Mouse (Mus musculus) forebrain, embryonic 16.5 days (tissue): ENCODE data around the gene Cyba. TPM values are rescaled to one million over a fixed set of nuclear protein-coding genes. Genes with fewer than 3 reads are reported as not detected.

ENCODE experiments used
- ATAC-seq: fragments of 200-750 bp; cut with Nextera tagmentation; 2 replicates; pipeline ENCODE4 v1.8.0; 2017; ENCODE audit warnings: mild to moderate bottlenecking, moderate library complexity
- H3K27ac ChIP-seq: fragments of 300-500 bp; sonication (generic); 2 replicates; pipeline ENCODE4 v1.5.1; 2014; ENCODE audit warnings: low read length, control low read depth
- H3K27me3 ChIP-seq: fragments of 300-500 bp; sonication (generic); replicated peaks from 2 replicates; pipeline ENCODE4 v1.6.1; 2014; ENCODE audit warnings: low read length; ENCODE audit not compliant: control insufficient read depth, insufficient read depth
- H3K36me3 ChIP-seq: fragments of 300-500 bp; sonication (generic); 2 replicates; pipeline ENCODE4 v1.6.1; 2014; ENCODE audit not compliant: control insufficient read depth, insufficient read depth
- H3K4me1 ChIP-seq: fragments of 300-500 bp; sonication (generic); replicated peaks from 2 replicates; pipeline ENCODE4 v1.6.1; 2014; ENCODE audit warnings: low read length; ENCODE audit not compliant: control insufficient read depth, insufficient read depth
- H3K4me2 ChIP-seq: fragments of 300-500 bp; sonication (generic); 2 replicates; pipeline ENCODE4 v1.6.1; 2014; ENCODE audit warnings: mild to moderate bottlenecking, low read length, control low read depth
- H3K4me3 ChIP-seq: fragments of 300-500 bp; sonication (generic); replicated peaks from 2 replicates; pipeline ENCODE4 v1.5.1; 2014; ENCODE audit warnings: mild to moderate bottlenecking, low read length, control low read depth
- H3K9ac ChIP-seq: fragments of 300-500 bp; sonication (generic); replicated peaks from 2 replicates; pipeline ENCODE4 v1.6.1; 2014; ENCODE audit warnings: low read depth, low read length, control low read depth
- H3K9me3 ChIP-seq: fragments of 300-500 bp; sonication (generic); 2 replicates; pipeline ENCODE4 v1.6.1; 2016; ENCODE audit warnings: low read length; ENCODE audit not compliant: control insufficient read depth
- WGBS: fragments of 180-500 bp; shearing (Covaris S2); extraction: QIAGEN DNeasy Blood & Tissue Kit; methylation state at CpG from one replicate; pipeline ENCODE4 v1.1.7; 2014; 5-methylcytosine and 5-hydroxymethylcytosine counted together
- polyA plus RNA-seq: library from polyadenylated mRNA; unstranded; fragments of >200 nt; fragmentation: Nextera tagmentation; extraction: Ambion mirVana; gene quantifications from 2 replicates; pipeline ENCODE4 v1.2.1, GENCODE M21; 2015

The Cyba gene
- polyA plus RNA-seq, 1 experiment from 2014 or later: 25.1 TPM

DNA sequence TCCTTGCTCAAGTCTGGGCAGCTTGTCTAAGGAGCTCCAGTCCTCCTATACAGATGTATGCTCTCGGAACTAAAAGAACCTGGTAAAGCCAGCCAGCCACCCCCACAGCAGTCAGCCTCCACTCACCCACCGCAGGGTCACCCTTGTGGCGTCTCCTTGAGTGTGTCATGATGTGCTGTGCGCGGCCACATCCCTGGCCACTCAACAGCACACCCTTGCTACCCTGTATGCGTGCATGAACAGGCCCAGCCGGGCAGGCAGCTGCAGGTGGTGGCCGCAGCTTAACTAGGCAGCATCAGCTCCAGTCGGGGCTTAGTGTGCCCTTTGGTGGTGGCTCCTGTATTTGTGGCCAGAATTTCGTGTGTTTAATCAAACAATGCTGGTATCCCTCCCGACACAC lies 24.4 kb upstream of the Cyba start:
- H3K9me3 ChIP-seq: no peaks in the 10 kb centered on the region
- H3K4me1 ChIP-seq: peaks cover 7% of the 10 kb centered on the region
- H3K4me3 ChIP-seq: no peak overlapping the region
- H3K4me2 ChIP-seq: no peak overlapping the region
- H3K36me3 ChIP-seq: no peaks in the 10 kb centered on the region
- H3K27me3 ChIP-seq: peaks cover 42% of the 10 kb centered on the region
- H3K9ac ChIP-seq: no peak overlapping the region
- no peak for ATAC-seq
- 76% methylated on average over 11 of the region's 11 CpGs for WGBS
- no peak overlapping the region for H3K27ac ChIP-seq

DNA sequence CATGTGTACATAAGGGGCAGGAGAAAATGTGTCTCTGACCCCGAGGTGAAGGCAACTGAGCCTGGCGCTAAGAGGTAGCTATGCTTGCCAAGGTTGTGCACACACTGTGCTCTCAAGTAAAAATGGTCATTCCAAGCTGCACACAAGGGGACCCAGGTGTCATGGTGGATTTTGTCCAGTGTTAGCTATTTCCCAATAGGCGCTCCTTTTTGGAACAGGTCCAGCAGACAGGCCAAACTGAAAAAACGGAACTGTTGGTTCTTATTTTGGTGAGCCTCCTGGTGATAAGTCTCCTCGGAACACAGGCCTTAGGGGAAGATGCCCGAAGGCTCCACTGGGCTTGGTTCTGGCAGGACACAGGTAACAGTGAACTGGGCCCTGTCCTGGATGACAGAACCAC lies 21.7 kb upstream of the Cyba start:
- no peak overlapping the region for H3K27ac ChIP-seq
- 82% methylated on average over 6 of the region's 6 CpGs for WGBS
- H3K9ac ChIP-seq: no peak overlapping the region

DNA sequence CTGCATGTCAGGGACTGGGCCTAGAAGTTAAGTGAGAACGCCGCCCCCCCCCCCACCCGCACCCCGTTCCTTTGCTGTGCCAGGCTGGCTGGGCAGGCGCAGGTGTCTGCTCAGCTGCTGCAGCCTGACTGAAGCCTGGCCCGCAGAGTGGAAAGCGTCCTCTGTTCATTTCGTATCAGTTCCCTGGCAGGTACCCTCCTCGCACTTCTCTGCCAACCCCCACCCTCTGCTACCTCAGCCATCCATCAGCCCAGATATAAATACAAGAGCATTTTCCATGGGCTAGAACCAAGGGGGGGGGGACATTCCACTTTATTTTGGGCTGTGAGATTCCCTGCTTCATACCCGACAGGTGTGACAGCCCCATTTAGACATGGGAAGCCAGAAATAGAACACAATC lies 19.4 kb upstream of the Cyba start:
- Histone ChIP-seq H3K4me3 (no peak overlapping the region), H3K4me2 (no peak overlapping the region)
- 87% methylated on average over 10 of the region's 10 CpGs for WGBS

More for the DNA sequence above, 21.7 kb upstream of the Cyba start:
- Histone ChIP-seq H3K4me3 (no peak overlapping the region), H3K4me2 (no peak overlapping the region), H3K27me3 (peaks cover 15% of the 10 kb centered on the region), H3K4me1 (no peaks in the 10 kb centered on the region), H3K36me3 (no peaks in the 10 kb centered on the region), H3K9me3 (no peaks in the 10 kb centered on the region)
- no peak for ATAC-seq

DNA sequence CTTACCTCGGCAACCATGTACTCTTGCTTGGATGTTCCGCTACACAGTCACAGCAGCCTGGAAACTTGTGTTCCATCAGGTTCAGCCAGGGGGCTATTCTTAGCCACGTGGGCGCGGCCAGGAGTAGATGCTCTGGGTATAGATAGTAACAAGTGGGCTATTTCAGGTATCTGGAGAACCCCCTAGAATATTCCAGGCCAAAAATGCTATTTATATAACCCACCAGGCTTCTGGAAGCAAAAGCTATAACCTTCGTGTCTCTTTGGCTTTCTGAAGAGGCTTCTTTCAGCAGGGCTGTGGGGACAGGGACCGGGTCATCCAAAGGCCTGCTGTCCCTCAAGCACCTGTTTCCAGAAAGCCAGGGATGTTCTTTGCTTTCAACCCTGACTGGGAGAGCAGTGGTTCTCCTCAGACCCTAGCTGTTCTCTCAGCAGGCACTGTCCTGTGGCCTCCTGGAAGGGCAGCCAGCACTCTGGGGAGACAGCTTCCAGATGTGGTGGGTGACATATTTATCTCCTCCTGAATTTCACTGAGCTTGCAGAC lies 18.5 kb upstream of the Cyba start:
- H3K4me3 ChIP-seq: no peak overlapping the region
- peaks cover 2% of the 10 kb centered on the region; the same call in 1 of the 2 replicates for H3K27me3 ChIP-seq
- H3K9me3 ChIP-seq: no peaks in the 10 kb centered on the region
- no peak for ATAC-seq
- no peak overlapping the region for H3K4me2 ChIP-seq
- H3K27ac ChIP-seq: no peak overlapping the region
- no peak overlapping the region for H3K9ac ChIP-seq
- no peaks in the 10 kb centered on the region for H3K36me3 ChIP-seq
- no peaks in the 10 kb centered on the region for H3K4me1 ChIP-seq
- WGBS: 76% methylated on average over 7 of the region's 7 CpGs

More for the DNA sequence above, 19.4 kb upstream of the Cyba start:
- no peaks in the 10 kb centered on the region for H3K4me1 ChIP-seq
- H3K9me3 ChIP-seq: no peaks in the 10 kb centered on the region
- no peak overlapping the region for H3K9ac ChIP-seq
- no peaks in the 10 kb centered on the region for H3K36me3 ChIP-seq
- H3K27me3 ChIP-seq: peaks cover 5% of the 10 kb centered on the region; the same call in 1 of the 2 replicates
- no peak for ATAC-seq
- H3K27ac ChIP-seq: no peak overlapping the region

DNA sequence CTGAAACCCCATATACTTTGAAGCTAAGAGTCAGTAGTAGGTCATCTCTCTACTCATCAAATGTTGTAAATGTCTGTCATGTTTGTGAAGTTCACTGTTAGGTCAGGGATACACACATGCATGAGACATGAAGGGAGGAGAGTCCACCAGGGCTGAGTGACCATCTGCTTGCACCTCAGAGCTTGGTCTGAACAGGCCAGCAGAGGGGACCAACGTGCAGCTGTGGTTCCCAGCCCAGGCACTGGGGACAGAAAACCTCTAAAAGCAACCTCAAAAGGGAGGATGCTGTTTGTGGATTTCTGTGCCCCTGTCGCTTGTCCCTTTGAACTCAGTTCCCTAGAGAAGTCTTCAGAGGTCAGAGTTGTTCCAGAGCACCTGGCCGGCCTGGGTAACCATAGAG lies 12.5 kb upstream of the Cyba start:
- peak overlapping the region; percentile 77; the same call in 1 of the 2 replicates for H3K4me3 ChIP-seq
- WGBS: 69% methylated on average over 3 of the region's 3 CpGs
- no peak overlapping the region for H3K27ac ChIP-seq

DNA sequence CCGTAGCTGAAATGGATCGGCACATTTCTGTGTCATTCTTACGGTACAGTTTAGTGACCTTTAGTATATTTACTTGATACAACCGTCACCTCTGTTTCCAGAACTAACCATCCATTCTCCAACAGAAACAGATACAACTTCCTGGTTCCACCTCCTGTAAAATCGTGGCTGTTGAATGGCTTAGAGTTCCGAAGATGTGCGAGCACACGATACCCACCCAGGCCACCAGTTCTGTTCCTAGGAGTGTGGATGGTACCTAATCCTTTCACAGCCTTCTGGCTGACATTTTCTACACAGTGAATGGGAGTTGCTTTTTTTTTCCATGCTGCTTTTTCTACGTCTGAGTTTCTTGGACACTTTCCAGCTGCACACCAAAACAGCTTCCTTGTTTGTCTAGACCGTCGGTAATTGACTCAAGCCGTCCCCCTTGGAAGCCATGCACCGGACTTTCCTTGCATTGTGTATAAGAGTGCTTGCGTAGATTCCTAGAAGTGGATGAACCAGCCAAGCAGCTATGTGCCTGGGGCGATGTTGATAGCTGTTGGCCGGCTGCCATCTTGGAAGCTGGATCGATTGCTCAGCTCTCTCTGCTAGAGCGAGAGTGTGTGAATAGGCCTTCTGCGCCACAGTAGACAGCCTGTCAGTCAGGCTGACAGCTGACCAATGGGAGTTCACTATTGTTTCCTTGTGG lies 11.5 kb upstream of the Cyba start:
- Histone ChIP-seq H3K4me1 (peaks cover 24% of the 10 kb centered on the region), H3K27ac (peak overlapping the region; percentile 98), H3K4me3 (peak overlapping the region; percentile 77), H3K9ac (peak overlapping the region; percentile 89), H3K27me3 (no peaks in the 10 kb centered on the region), H3K4me2 (peak overlapping the region; percentile 87), H3K36me3 (no peaks in the 10 kb centered on the region), H3K9me3 (no peaks in the 10 kb centered on the region)
- WGBS: 1% methylated on average over 19 of the region's 19 CpGs
- ATAC-seq: peak; percentile 48

More for the DNA sequence above, 12.5 kb upstream of the Cyba start:
- peak overlapping the region; percentile 87 for H3K4me2 ChIP-seq
- peaks cover 24% of the 10 kb centered on the region for H3K4me1 ChIP-seq
- ATAC-seq: no peak
- H3K9ac ChIP-seq: no peak overlapping the region
- H3K27me3 ChIP-seq: no peaks in the 10 kb centered on the region
- H3K9me3 ChIP-seq: no peaks in the 10 kb centered on the region
- H3K36me3 ChIP-seq: no peaks in the 10 kb centered on the region

DNA sequence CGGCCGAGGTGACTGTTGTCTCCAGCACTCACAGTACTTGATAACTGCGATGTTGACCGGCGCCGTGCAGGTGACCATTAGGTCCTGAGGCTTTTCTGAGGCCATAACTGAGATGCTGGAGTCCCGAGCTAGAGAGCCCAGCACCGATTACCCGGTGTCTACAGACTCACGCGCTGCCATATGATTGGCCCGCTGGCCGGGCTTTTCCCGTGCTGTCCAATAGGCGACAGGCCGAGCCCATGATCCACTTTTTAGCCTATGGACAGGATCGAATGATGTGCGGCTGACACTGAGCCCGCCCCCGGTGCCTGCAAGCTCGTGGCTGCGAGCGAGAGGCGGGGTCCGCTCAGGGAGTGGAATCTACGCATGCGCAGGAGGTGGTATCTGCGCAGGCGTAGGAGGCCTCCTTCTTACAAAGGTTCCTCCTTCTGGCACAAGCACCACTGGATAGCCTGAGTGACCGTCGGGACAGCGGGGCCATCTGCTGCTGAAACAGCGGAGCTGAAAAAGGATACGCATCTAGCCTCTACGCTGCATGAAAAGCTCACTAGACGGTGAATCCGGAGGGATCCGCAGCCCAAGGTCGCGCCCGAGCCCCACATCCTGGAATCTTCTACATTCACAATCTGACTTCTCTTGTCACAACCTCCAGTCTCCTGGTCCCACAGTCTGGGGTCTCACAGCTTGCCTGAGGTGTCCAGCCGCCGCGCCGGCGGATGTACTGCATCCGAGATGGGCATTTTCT lies 10.7 kb upstream of the Cyba start, which contains the start of gene Mvd:
Gene Mvd, minus strand, starts transcription at position 161 of the 745 bp plus-strand sequence.
- H3K27ac ChIP-seq: peak within 1 kb of the TSS; percentile 98
- H3K9ac ChIP-seq: peak within 1 kb of the TSS; percentile 89

DNA sequence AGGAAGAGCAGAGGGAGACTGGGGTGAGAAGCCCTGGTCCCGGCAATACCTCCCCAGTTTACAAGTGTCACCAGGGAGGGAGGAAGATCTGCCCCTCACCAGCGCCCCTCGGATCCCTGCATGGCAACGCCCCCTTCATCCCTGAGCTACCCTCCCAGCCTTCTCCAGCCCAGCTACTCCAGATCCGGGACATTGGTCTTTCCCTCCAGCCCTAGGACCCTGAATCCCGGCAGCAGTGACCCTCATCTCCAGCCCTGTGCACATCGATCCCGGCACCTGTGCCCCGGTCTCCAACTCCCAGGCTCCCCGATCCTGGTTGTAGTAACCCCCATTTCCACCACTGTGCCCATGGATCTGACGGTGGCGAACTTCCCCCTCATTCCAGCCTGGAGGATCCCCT lies 10.1 kb upstream of the Cyba start:
- 1% methylated on average over 12 of the region's 12 CpGs for WGBS
- Histone ChIP-seq H3K4me2 (peak overlapping the region; percentile 94), H3K9ac (peak overlapping the region; percentile 81), H3K27ac (peak overlapping the region; percentile 66), H3K9me3 (no peaks in the 10 kb centered on the region), H3K4me3 (peak overlapping the region; percentile 77), H3K4me1 (peaks cover 24% of the 10 kb centered on the region), H3K27me3 (no peaks in the 10 kb centered on the region), H3K36me3 (no peaks in the 10 kb centered on the region)
- peak; percentile 0 for ATAC-seq

More for the DNA sequence above, 10.7 kb upstream of the Cyba start, which contains the start of gene Mvd:
- peak; percentile 99 for ATAC-seq
- peaks cover 24% of the 10 kb centered on the region for H3K4me1 ChIP-seq
- peak within 1 kb of the TSS; percentile 94 for H3K4me2 ChIP-seq
- no peaks in the 10 kb centered on the region for H3K27me3 ChIP-seq
- no peaks in the 10 kb centered on the region for H3K36me3 ChIP-seq
- WGBS: under 1% methylated on average over 47 of the region's 47 CpGs
- H3K9me3 ChIP-seq: no peaks in the 10 kb centered on the region
- H3K4me3 ChIP-seq: peak within 1 kb of the TSS; percentile 77

DNA sequence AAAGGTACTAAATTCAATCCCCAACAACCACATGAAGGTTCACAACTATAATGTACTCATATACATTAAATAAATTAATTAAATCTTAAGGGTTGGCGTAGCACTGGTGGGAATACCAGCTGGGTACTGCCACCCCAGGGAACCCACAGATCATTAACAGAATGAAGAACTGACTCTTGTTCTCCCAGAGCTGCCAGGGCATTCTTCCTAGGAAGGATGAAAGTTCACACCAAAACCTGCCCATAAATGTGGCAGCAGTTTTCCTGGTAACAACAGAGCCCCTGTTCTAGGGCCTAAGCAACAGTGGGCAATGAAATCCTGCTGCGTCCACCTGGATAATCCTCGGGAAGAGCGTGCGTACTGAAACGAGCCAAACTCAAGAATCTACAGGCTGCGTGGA lies 9.6 kb upstream of the Cyba start:
- peaks cover 24% of the 10 kb centered on the region for H3K4me1 ChIP-seq
- peak overlapping the region; percentile 94 for H3K4me2 ChIP-seq
- no peaks in the 10 kb centered on the region for H3K27me3 ChIP-seq
- peak overlapping the region; percentile 66; the same call in 1 of the 2 replicates for H3K27ac ChIP-seq
- peak overlapping the region; percentile 81 for H3K9ac ChIP-seq
- no peaks in the 10 kb centered on the region for H3K9me3 ChIP-seq
- WGBS: 15% methylated on average over 7 of the region's 7 CpGs
- H3K36me3 ChIP-seq: no peaks in the 10 kb centered on the region
- H3K4me3 ChIP-seq: peak overlapping the region; percentile 77
- no peak for ATAC-seq
